Mouse (Mus musculus): ENCODE results near the gene Ifna5. TPM values are rescaled to one million over a fixed set of nuclear protein-coding genes. Genes with fewer than 3 reads are reported as not detected.
"Not testable (repeated sequence)": the region's sequence is repeated elsewhere in the genome, so short reads cannot be mapped to it uniquely, and the experiment has no call there.

Ifna5 gene
- not detected for polyA plus RNA-seq (2021)

GRCm38 (mm10) chr4:88835225-88835624 lies at the start of gene Ifna5:
TSS of gene Ifna5 (plus strand) at chr4:88835525.
- in situ Hi-C loops (cut with MboI; ENCODE audit: low pct_unique_long_range_greater_than_20kb) = loop anchor here (25.0 kb wide), 4 partner anchors 673 to 1723 kb away; partner anchors contain the start of gene Dmrta1
- ATAC-seq = not testable (repeated sequence)

GRCm38 (mm10) chr4:88788402-88788801 lies 46.9 kb upstream of the Ifna5 start, which contains the start of gene Gm13277:
TSS of gene Gm13277 (plus strand) at chr4:88788632.
- DNase-seq (ENCODE audit: low read depth, low spot score); H3K27me3 ChIP-seq; CTCF ChIA-PET; ATAC-seq; POLR2A ChIA-PET; in situ Hi-C loops (cut with MboI; ENCODE audit: low pct_unique_long_range_greater_than_20kb): not testable (repeated sequence)

More at GRCm38 (mm10) chr4:88835225-88835624, at the start of gene Ifna5:
- DNase-seq (ENCODE audit: low read depth, low spot score); POLR2A ChIA-PET; H3K27me3 ChIP-seq; CTCF ChIA-PET: not testable (repeated sequence)

DNA sequence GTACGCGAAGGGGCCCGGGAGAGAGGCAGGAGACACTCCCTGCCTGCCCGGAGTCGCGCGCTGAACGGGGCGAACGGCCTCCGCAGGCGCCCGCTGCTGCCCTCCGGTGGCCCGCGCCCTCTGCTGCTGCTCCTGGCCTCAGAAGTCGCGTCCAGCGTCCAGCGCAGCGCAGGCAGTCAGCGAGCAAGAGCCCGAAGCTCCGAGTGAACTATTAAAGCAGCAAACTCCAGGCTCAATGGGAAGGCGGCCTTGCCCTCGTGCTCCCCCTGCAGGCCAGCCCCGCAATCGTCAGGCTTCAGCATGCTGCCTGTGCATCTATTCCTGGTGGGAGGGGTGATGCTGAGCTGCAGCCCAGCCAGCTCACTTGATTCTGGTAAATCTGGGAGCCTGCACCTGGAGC lies 44.1 kb upstream of the Ifna5 start, which contains the start of gene Gm13278:
TSS of gene Gm13278 (plus strand) at position 301 of the 400 bp plus-strand sequence.
- POLR2A ChIA-PET; in situ Hi-C loops (cut with MboI; ENCODE audit: low pct_unique_long_range_greater_than_20kb); DNase-seq (ENCODE audit: low read depth, low spot score); ATAC-seq; CTCF ChIA-PET; H3K27me3 ChIP-seq: not testable (repeated sequence)

GRCm38 (mm10) chr4:88793936-88794675 lies 41.2 kb upstream of the Ifna5 start, which contains the start of gene Gm13275:
TSS of gene Gm13275 (plus strand) at chr4:88794487.
- CTCF ChIA-PET; DNase-seq (ENCODE audit: low read depth, low spot score); H3K27me3 ChIP-seq; POLR2A ChIA-PET; in situ Hi-C loops (cut with MboI; ENCODE audit: low pct_unique_long_range_greater_than_20kb); ATAC-seq: not testable (repeated sequence)

GRCm38 (mm10) chr4:88797097-88797496 lies 38.2 kb upstream of the Ifna5 start, which contains the start of gene Gm13279:
TSS of gene Gm13279 (plus strand) at chr4:88797397.
- ATAC-seq; CTCF ChIA-PET; DNase-seq (ENCODE audit: low read depth, low spot score); in situ Hi-C loops (cut with MboI; ENCODE audit: low pct_unique_long_range_greater_than_20kb); POLR2A ChIA-PET; H3K27me3 ChIP-seq: not testable (repeated sequence)

- POLR2A ChIA-PET; in situ Hi-C loops (cut with MboI; ENCODE audit: low pct_unique_long_range_greater_than_20kb); DNase-seq (ENCODE audit: low read depth, low spot score); H3K27me3 ChIP-seq; CTCF ChIA-PET; ATAC-seq: not testable (repeated sequence)
These were observed 36.0 kb upstream of the Ifna5 start, which contains the start of gene Gm13285 for GRCm38 (mm10) chr4:88799365-88799764. TSS of gene Gm13285 (plus strand) at chr4:88799665.

DNA sequence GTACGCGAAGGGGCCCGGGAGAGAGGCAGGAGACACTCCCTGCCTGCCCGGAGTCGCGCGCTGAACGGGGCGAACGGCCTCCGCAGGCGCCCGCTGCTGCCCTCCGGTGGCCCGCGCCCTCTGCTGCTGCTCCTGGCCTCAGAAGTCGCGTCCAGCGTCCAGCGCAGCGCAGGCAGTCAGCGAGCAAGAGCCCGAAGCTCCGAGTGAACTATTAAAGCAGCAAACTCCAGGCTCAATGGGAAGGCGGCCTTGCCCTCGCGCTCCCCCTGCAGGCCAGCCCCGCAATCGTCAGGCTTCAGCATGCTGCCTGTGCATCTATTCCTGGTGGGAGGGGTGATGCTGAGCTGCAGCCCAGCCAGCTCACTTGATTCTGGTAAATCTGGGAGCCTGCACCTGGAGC lies 32.4 kb upstream of the Ifna5 start, which contains the start of gene Gm13287:
TSS of gene Gm13287 (plus strand) at position 301 of the 400 bp plus-strand sequence.
- ATAC-seq; DNase-seq (ENCODE audit: low read depth, low spot score); in situ Hi-C loops (cut with MboI; ENCODE audit: low pct_unique_long_range_greater_than_20kb); H3K27me3 ChIP-seq; POLR2A ChIA-PET; CTCF ChIA-PET: not testable (repeated sequence)

DNA sequence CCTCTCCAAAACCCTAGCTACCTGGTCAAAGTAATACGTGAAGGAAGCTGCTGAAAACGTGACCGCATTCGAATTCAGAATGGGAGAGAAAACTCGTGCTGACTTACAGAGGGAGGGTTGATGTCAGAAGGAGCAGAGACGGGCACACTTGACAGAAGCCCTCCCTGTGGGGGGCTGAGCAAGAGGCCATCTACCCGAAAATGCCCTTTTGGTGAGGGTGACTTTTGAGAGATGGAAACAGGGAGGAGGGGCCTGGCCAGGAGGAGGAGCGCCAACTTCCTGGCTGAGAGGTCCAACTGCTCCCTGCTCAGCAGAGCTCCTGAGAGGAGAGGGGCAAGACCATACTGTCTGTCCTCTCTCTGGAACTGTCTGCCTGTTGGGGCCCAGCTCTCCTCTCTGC lies 30.1 kb upstream of the Ifna5 start, which contains the start of gene Gm13288:
TSS of gene Gm13288 (plus strand) at position 301 of the 400 bp plus-strand sequence.
- DNase-seq (ENCODE audit: low read depth, low spot score); CTCF ChIA-PET; H3K27me3 ChIP-seq; POLR2A ChIA-PET; in situ Hi-C loops (cut with MboI; ENCODE audit: low pct_unique_long_range_greater_than_20kb); ATAC-seq: not testable (repeated sequence)

DNA sequence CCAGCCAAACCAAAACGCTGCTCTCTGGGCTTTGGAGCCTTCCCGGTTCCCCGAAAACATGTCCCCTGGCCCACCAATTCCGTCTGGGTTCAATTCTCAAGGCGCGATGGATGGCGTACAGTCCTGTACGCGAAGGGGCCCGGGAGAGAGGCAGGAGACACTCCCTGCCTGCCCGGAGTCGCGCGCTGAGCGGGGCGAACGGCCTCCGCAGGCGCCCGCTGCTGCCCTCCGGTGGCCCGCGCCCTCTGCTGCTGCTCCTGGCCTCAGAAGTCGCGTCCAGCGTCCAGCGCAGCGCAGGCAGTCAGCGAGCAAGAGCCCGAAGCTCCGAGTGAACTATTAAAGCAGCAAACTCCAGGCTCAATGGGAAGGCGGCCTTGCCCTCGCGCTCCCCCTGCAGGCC lies 29.6 kb upstream of the Ifna5 start:
- H3K27me3 ChIP-seq; DNase-seq (ENCODE audit: low read depth, low spot score); ATAC-seq; POLR2A ChIA-PET; in situ Hi-C loops (cut with MboI; ENCODE audit: low pct_unique_long_range_greater_than_20kb); CTCF ChIA-PET: not testable (repeated sequence)

DNA sequence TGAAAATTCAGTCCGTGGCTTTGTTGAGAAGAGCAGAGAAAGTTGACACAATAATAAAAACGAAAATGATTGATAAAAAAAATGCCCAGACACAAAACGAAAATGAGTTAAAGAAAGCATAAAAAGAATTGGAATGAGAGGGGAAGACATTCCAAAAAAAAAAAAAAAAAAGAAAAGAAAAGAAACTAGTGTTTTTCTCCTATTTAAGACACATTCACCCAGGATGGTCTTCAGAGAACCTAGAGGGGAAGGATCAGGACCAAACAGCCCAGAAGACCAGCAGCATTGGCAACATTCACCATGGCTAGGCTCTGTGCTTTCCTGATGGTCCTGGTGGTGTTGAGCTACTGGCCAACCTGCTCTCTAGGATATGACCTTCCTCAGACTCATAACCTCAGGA lies 19.4 kb upstream of the Ifna5 start, which contains the start of gene Ifna7:
TSS of gene Ifna7 (plus strand) at position 301 of the 400 bp plus-strand sequence.
- ChIA-PET POLR2A (no interaction called here), CTCF (no interaction called here)
- ATAC-seq (no peak), DNase-seq (ENCODE audit: low read depth, low spot score) (no peak)
- H3K27me3 ChIP-seq = no peaks in the 10 kb centered on the region
- no peak for TF ChIP-seq CTCF (IDR thresholded peaks at IDR 0.05)
- in situ Hi-C loops (cut with MboI; ENCODE audit: low pct_unique_long_range_greater_than_20kb) = no loop called here

DNA sequence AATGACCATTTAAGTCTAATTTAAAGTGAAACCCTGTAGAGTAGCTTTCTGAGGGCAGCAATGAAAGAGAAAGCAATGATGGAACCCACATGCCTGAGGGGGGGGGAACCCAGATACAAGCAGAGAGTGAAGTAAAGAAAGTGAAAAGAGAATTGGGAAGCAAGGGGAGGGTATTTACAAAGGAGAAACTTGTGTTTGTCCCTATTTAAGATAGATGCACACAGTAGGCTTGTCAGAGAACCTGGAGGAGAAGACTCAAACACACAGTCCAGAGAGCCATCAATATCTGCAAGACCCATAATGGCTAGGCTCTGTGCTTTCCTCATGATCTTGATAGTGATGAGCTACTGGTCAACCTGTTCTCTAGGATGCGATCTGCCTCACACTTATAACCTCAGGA lies 15.7 kb upstream of the Ifna5 start, which contains the start of gene Ifna11:
TSS of gene Ifna11 (plus strand) at position 301 of the 400 bp plus-strand sequence.
- CTCF ChIA-PET = interaction anchor here (1.2 kb wide), 1 partner anchor 11 kb away, joined by 5 read pairs; no protein-coding TSS in a partner anchor
- no peak for DNase-seq (ENCODE audit: low read depth, low spot score)
- no peak for ATAC-seq
- in situ Hi-C loops (cut with MboI; ENCODE audit: low pct_unique_long_range_greater_than_20kb) = no loop called here
- no peaks in the 10 kb centered on the region for H3K27me3 ChIP-seq
- TF ChIP-seq CTCF (IDR thresholded peaks at IDR 0.05) = no peak
- POLR2A ChIA-PET = no interaction called here

Data from Patski (cell line).